Mouse (Mus musculus) c-Kit-positive CD71-positive TER-119-negative erythroid progenitor cells, embryonic 14.5 days (primary cell): Measurements from ENCODE around the gene Syt2.

ENCODE experiments used
- DNase-seq: peaks from one replicate; pipeline ENCODE4 v3.0.0-alpha.2; 2013; ENCODE audit warnings: low read depth

Gene Syt2

DNA sequence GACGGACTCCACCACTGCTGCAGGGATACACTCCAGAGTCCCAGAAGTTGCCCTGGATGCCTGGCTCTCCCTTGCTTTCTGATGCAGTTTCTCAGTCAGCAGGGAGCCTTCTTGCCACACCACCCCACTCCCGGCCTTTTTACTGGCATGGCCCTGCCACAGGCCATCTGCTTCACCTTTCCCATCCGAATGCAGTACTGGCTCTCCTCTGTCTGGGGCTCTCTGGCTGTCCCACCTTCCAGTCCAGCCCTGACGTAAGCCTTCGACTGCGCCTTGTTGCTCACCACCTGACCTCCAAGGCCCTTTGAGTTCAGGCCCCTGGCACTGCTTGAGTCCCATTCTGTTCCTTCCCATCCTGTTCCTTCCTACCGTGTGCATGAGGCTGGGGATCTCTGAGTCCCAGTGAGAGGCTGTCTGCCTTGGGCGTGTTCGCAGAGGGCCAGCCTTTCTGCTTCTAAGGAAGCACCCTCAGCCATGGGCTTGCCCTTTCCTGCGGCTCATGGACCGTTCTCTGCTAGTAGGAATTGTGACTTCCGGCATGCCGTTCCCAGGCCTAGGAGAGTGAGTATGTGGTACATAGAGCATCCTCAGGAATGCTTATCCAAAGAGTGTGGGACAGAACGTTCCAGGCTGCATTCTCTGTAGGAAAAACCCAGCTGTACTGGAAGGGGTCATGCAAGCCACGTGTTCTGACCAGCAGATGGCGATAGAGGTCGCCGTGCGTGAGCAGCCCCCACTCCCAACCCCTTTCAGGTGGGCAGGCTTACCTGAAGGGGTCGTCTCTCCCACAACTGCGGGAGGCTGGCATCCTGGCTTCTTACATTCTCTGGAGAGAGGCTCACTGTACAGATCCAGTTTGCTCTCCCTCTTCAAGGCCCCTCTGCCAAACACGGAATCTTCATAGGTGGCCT lies 58.2 kb downstream of the Syt2 start:
- peak; percentile 16 for DNase-seq

DNA sequence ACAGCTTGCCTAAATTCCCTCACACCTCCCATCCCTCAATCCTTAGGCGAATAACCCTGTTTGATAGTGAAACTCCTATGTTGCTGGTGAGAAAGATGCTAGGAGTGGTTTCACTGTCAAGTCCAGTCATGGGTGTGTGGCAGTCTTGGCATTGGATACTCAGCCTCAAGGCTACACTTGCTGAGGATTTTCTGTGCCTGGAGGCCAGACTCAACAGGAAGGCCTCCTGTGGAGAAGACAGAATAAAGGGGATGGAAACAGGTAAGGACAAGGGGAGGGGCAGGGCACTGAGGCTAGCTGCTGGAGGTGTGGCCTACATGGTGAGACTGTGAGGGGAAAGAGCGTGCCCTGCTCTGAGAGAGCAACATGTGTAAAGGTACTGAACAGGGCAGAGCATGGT lies 60.1 kb downstream of the Syt2 start:
- no peak for DNase-seq

DNA sequence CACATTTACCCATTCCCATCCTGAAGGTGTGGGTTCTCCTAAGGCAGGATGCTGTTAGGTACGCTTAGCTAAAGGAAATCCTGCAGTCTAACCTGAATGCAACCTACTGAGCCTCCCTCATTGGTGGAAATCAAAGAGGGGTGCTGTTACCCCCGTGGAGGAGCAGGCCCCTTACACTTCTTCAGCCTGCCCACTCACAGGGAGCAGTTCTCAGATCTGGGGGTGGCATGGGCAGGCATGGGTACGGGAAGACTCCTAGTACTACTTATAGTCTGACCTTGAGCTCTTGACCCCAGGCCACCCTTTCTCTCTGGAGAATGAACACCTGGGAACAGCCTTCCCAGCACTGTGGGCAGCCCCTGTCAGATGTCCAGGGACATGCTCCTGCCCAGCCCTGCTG lies 61.0 kb downstream of the Syt2 start:
- DNase-seq, result no peak

DNA sequence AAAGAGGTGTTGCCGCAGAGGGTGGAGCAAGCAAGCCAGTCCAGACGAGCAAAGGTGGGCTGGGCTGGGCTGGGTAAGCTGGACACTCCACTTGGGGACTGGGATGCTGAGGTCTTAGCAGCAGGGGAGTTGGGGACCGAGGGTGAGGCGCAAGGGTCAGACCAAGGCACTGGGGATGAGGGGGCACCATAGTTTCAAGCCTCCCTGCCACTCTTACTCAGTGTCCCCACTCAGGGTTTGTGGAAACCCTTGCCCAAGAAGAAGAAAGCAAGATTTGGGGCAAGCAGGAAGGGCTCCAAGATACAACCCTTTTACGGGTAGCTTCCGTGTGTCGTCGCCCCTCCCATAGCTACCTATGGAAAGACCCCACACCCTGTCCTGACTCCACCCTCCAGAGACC lies 61.8 kb downstream of the Syt2 start:
- DNase-seq, result no peak

DNA sequence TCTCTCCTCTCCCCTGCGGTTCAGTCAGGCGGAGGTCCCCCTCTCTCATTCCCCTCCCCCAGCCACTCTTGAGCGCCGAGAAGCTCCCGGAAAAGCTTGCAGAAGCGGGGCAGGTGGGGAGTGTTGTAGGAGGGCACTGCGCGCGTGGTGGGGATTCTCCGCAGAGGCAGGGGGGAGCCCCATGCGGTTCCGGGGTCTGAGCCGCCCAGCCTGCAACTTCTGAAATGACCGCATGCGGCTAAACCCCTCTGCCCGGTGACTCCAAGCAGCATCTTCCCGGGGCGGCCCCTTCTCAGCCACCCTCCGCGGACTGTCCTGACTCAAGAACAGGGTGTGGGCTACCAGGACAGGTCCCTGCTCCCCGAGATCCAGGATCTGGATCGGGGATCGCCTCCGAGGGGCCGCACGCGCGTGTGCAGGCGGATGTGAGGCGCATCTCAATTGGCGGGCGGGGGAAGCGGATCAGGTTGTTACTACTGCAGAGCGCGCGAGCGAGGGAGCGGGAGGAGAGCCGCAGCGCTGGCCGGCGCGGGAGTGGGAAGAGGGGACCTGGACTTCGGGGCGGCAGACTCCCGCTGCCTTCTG lies 62.4 kb downstream of the Syt2 start:
- DNase-seq, result no peak

DNA sequence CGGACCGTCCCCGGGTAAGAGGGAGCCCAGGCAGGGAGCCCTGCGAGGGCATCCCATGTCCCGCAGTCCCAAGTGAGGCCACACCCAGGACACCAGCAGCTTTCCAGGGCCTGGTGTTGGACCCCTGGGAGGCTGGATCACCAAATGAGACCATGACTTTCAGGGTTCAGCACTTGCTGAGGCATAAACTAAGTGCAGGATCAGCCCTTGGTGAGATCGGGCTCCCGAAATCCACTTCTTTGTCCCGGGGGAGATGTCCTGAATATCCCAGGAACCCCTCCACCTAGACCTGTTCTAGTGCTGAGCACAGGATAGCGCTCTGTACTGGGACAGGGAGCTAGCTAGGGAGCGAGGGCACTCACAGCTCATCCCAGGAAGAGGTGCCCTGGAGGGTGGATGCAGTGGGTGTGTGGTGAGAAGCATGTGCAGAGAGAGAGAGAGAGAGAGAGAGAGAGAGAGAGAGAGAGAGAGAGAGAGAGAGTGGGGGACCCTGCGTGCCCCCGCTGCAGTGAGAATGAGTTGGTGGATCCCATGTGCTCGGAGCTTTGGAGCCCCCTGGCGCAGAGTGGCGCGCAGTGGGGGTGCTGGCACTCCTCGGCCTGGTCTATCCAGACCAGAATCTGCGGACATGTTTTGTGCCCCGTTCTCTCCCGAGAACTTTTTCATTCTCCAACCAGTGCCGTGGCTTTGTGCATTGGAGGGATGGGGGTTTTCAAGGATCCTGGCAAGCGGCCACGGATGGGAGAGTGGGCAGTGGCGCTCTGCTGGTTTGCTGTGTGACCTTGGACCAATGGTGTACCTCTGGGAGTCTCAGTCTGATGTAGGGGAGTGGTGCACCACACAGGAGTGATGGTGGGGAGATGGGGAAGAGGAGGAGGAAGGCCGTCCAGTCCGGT lies 63.2 kb downstream of the Syt2 start:
- DNase-seq, result no peak

DNA sequence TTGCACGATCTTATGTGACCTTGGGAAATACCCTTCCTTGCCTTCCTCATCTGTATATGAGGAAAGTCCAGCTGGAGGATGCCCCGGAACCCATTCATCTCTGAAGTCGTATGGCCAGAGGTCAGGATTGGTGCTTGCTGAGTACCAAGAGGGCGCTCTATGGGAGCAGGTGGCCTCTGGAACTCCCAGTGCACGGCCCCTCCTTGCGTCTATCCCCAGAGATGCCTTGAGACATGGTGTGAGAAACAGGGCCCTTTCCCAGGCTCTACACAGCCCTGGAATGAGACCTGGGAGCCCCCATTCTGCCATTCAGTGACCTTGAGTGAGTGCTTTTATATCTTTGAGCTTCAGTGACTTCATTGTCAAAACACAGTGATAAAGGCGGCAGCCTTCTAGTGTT lies 64.6 kb downstream of the Syt2 start:
- DNase-seq, result no peak

DNA sequence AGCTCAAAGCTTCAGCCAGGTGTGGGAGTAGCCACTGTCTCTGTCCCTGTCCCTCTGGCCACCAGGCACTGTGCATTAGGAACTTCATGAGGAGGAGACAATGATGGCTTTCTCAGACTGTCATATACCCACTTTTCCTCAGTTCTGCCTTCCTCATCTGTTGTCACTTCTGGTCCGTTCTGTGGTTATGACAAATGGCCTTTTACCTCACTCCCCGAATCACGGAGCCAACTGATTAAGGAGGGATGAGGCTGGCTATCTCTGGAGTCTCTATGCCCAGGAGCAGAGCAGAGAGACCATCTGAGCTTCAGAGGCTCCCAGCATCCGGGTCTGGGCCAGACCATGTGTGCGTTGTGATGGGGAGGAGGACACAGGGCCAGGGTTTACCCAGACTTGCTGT lies 65.2 kb downstream of the Syt2 start:
- no peak for DNase-seq

DNA sequence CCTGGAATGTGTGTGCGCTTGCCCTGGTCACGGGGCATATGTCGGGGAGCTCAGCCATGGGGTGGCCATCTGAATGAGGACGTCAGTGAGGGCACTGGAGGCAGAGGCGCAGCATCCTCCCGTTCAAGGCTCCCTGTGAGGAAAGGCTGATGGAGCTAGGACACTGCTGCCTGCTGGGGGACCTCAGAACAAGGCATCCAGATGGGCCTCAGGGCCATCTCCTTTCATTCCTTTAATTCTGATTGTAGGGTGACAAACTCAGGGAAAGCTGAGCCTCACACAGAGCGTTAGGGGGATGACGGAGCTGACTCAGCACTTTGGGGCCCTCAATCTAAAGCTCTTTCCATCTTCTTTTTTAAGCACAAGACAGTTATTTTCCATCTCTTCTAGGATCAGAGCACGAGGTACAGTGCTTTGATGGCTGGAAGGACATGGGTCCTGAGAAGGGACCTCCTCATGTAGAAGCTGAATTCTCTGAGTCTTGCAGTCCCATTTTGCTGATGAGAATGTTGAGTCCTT lies 66.4 kb downstream of the Syt2 start:
- no peak for DNase-seq

DNA sequence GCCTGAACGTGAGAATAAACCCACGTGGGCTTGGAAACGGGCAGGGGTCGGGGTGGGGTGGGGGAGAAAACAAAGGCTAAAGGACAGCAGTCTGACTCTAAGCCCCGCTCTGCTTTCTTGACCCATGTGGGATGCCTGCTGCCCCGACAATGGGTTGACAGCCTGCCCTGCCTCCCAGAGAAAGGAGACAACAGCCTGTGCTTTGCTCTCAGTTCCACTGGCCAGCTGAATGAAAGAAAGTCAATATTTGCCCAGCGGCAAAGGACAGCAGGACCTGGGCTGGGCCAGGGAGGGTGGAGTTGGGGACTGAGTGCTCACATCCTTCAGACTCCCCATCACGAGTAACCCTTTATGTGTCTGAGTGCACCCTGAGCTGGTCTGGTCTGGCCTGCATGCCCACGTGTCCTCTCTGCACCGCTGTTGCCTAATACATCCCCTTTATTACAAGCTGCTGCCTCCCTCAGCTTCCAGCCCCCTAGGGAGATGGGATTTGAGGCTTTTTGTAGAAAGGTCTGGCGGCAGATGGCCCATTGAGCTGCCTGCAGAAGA lies 67.0 kb downstream of the Syt2 start:
- DNase-seq, result no peak

DNA sequence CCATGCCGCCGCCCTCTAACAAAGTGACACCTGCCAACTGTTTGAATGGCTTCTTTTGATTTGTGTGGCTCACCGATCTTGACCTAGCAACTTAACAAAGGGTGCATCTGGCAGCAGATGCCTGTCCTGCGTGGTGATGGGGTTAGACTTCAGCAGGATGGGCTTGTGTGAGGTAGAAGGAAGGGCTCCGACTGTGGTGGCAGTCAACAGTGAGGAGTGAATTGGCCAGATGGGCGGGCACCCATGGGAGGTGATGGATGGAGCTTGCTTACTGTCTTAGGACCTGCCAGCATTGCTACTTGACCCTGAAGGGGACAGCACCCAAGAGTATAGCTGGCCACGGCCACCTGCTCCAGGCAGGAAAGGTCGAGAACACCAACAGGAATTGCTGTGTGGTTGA lies 67.7 kb downstream of the Syt2 start:
- no peak for DNase-seq

DNA sequence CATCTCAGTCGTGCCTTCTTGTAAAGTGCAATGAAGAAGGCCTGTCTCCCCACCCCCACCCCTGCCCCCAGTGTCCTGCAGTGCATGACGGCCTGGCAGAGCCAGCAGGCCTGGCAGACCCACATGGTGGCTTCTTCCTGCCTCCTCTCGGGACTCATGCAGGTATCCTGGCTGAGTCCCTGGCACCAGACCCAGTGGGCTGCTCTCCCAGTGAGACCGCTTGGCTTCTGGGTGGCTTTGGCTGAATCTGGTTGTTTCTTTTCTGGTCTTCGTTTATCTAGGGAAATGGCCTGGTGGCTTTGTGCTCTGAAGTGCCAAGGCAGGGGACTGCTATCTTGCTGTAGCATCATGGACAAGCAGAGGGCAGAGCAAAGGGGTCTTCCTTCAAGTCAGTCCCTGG lies 68.6 kb downstream of the Syt2 start:
- DNase-seq, result no peak

DNA sequence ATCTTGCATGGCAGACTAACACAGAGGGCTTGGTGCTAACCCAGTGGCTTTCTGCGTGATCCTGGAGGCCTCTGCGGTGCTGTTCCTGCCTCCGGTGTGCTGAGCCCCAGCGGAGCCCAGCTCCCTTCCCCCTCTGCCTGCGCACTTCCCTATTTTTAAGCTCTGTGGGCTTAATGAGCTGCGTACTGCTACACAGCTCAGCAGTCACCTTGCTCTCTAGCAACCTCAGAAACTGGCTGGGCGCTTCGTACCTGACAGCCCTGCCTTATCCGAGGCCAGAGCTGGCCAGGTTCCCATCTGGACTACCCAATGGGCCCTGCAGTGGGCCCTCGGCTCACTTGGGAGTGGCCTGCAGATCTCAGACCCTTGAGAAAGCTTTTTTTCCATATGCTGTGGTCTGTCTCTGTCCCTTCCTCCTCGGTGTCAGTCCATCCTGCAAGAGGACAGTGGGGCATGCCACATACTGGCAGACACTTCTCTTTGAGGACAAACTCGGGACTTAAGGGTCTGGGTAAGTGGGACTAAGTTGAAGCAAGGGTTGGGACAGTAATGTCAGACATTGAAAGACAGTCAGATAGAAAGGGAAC lies 73.3 kb downstream of the Syt2 start:
- no peak for DNase-seq

DNA sequence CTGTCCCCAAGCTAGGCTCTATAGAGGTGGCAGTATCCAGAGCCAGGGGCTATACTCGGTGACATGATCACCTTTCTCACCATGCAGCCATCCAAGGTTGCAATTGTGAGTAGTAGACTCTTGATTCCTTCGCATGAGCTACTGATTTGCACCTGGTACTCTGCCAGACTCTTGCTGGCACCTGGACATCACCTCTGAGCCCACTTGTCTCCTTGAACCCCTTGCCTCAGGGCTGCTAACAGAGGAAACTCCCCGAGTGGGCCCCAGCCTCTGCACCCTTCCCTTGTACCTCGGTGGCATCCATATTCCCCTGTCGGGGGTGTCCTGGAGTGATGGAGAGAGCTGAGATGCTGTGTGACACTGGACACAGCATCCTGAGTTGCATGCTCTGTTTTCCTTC lies 75.0 kb downstream of the Syt2 start:
- no peak for DNase-seq

DNA sequence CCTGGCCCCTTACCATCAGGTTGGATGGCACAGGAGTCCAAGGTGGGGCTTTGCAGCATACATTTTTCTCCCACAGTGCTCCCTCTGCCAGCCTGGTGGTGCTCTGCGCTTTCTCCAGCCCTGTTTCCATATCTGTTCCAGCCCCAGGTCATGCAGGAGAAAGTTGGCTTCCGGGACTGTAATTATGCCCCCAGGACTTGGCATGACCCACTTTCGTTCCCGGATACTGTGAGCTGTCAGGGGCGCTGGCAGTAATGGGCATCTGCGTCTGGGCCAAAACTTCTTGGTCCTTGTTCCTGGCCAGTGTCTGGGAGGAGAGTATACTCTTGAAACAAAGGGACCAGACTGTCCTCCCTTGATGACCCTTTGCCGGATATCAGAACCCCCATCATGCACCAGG lies 76.4 kb downstream of the Syt2 start:
- DNase-seq, result no peak

DNA sequence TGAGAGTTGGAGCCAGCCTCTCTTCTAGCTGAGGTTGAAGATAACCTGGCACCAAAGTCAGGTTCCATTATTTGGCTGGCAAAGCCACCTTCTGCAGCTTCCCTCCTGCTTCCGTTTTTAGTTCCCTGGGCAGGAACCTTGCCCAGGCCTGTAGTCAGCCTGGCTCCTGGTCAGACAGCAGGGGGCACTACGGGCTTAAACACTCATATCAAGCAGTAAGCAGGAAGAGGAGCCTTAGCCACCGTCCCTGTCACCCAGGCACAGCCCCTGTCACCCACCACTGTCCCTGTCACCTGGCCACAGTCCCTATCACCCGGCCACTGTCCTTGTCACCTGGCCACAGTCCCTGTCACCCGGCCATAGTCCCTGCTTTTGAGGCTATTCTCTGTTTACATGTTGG lies 78.8 kb downstream of the Syt2 start:
- DNase-seq, result peak; percentile 32

DNA sequence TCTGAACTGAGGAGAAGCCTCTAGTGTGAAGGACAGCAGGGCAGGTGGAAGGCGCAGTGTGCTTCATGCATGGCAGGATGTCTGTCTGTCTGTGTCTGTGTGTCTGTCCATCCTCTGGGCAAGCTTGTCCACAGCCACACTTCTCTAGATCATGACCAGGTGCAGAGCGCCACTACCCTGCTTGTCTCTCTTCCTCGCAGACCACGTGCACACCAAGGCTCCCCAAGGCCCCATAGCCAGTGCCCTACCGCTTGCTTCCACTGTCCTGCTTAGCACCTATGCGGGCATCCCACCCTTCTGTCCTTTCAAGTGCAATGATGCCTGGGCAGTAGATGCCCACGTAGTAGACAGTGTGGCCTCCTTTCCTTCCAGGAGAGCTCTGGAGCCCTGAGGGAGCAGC lies 80.0 kb downstream of the Syt2 start:
- no peak for DNase-seq

DNA sequence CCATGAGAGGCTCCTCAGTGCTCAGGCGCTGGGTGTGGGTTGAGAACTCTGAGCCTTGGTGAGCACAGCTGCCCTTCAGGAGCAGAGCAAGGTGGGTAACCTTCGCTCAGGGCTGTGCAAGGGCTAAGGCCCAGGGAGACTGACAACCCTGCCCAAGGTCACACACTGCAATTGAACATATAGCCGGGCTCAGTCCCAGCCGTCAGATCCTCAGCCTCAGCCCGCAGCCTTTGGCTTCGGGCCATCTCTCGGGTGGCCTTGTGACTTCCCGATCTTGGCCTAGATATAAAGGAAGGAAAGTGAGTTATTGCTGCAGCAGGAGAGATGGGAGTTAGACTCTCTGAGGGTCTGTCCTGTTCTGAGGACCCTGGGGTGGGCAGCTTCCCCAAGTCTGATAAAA lies 80.8 kb downstream of the Syt2 start:
- DNase-seq, result no peak

DNA sequence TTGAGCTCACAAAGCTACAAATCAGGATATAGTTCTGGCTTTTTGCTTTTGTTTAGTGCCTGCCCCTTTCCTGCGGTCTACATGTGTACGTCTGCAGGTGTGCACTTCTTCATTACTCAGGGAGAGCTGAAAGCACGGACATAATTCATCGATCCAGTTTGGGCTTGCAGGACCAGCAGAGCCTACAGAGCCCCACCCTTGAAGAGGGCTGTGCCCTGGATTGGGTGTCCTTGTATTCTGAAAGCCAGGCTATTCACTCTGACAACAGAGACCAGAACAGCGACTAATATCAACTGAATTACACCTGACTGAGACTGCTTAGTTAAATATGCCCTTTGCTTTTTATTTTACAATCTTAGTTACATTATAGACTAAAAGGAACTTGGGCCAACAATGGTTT lies 87.2 kb downstream of the Syt2 start:
- no peak for DNase-seq

DNA sequence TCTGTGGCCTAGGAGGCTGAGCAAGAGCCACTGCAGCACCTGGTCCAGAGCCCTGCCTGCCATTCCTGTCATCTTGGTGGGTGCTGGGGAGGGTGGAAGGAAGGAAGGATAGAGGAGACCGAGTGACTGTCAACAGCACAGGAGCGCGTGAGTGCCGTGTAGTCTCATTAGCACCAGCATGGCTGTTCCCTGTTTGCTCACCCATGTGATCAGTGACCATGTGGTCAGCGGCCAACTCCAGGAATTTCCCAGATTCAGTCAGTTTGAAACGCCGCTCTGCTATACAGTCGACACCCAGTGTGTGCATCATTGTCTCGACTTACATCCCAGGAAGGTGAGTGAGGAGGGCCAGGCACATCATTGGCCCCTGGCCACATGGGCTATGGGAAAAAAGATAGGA lies 91.0 kb downstream of the Syt2 start:
- DNase-seq, result no peak

DNA sequence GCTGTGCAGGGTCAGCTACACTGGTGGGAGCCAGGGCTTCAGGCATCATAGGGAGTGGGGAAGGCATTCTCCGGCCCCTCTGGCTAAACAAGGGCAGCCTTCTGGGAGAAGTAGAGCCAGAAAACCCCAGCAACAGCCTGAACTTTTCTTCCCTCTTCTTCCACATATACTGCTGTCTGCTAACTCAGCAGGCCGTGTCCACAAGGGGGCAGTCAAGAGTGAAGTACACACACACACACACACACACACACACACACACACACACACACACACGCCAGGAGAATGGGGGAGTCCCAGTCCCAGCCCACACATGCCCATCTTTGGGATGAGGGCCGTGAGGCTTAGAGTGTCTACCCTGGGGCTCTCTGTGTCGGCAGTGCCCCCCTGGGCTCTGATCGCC lies 95.0 kb downstream of the Syt2 start:
- peak; percentile 40 for DNase-seq
